Mouse (Mus musculus) intestine, embryonic 15.5 days (tissue): ENCODE data around the gene F2r. TPM values are rescaled to one million over a fixed set of nuclear protein-coding genes. Genes with fewer than 3 reads are reported as not detected.

Source experiments
- ATAC-seq: fragments of 200-750 bp; cut with Nextera tagmentation; 2 replicates; pipeline ENCODE4 v1.8.0; 2017; ENCODE audit warnings: moderate TSS enrichment, moderate library complexity
- H3K27ac ChIP-seq: fragments of 300-500 bp; sonication (generic); 2 replicates; pipeline ENCODE4 v1.5.1; 2015; ENCODE audit warnings: mild to moderate bottlenecking, inconsistent platforms
- H3K27me3 ChIP-seq: fragments of 300-500 bp; sonication (generic); replicated peaks from 2 replicates; pipeline ENCODE4 v1.6.1; 2015; ENCODE audit warnings: inconsistent platforms
- H3K36me3 ChIP-seq: fragments of 300-500 bp; sonication (generic); 2 replicates; pipeline ENCODE4 v1.6.1; 2015; ENCODE audit warnings: inconsistent platforms
- H3K4me1 ChIP-seq: fragments of 300-500 bp; sonication (generic); replicated peaks from 2 replicates; pipeline ENCODE4 v1.6.1; 2015; ENCODE audit warnings: inconsistent platforms
- H3K4me2 ChIP-seq: fragments of 300-500 bp; sonication (generic); replicated peaks from 2 replicates; pipeline ENCODE4 v1.6.1; 2015; ENCODE audit warnings: mild to moderate bottlenecking, inconsistent platforms
- H3K4me3 ChIP-seq: fragments of 300-500 bp; sonication (generic); replicated peaks from 2 replicates; pipeline ENCODE4 v1.5.1; 2015; ENCODE audit warnings: inconsistent platforms
- H3K9ac ChIP-seq: fragments of 300-500 bp; sonication (generic); 2 replicates; pipeline ENCODE4 v1.6.1; 2015; ENCODE audit warnings: inconsistent platforms
- H3K9me3 ChIP-seq: fragments of 300-500 bp; sonication (generic); 2 replicates; pipeline ENCODE4 v1.6.1; 2016; ENCODE audit warnings: inconsistent platforms
- WGBS: fragments of 180-500 bp; shearing (Covaris S2); methylation state at CpG from one replicate; pipeline ENCODE4 v1.1.7; 2015; 5-methylcytosine and 5-hydroxymethylcytosine counted together
- polyA plus RNA-seq: library from polyadenylated mRNA; unstranded; fragments of >200 nt; fragmentation: Nextera tagmentation; extraction: Ambion mirVana; gene quantifications from 2 replicates; pipeline ENCODE4 v1.2.1, GENCODE M21; 2015

Gene F2r
- polyA plus RNA-seq, 1 experiment from 2014 or later: 50.0 TPM

DNA sequence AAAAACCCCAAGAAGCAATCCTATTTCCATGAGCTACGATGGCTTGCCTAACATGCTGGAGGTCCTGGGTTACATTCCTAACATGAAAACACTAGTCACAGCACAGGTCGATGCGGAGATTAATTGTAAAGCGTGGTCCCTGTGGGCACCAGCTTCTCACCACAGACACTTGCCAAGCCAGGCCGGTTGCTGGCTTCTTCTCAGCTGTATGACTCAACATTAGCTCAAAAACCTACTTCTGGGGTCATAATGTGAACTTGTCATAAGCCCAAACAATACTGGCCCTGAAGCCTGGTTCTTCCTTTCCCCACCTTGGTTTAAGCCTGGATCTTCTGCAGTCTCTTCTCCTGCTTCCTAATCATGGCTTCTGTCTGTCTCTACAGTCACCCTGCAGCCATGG, 33.4 kb downstream of the F2r start:
- Histone ChIP-seq H3K27ac (no peak overlapping the region), H3K4me1 (no peaks in the 10 kb centered on the region), H3K9ac (no peak overlapping the region), H3K9me3 (no peaks in the 10 kb centered on the region), H3K36me3 (no peaks in the 10 kb centered on the region), H3K4me2 (no peak overlapping the region), H3K27me3 (no peaks in the 10 kb centered on the region), H3K4me3 (no peak overlapping the region)
- ATAC-seq: no peak
- 87% methylated on average over 5 of the region's 5 CpGs for WGBS

DNA sequence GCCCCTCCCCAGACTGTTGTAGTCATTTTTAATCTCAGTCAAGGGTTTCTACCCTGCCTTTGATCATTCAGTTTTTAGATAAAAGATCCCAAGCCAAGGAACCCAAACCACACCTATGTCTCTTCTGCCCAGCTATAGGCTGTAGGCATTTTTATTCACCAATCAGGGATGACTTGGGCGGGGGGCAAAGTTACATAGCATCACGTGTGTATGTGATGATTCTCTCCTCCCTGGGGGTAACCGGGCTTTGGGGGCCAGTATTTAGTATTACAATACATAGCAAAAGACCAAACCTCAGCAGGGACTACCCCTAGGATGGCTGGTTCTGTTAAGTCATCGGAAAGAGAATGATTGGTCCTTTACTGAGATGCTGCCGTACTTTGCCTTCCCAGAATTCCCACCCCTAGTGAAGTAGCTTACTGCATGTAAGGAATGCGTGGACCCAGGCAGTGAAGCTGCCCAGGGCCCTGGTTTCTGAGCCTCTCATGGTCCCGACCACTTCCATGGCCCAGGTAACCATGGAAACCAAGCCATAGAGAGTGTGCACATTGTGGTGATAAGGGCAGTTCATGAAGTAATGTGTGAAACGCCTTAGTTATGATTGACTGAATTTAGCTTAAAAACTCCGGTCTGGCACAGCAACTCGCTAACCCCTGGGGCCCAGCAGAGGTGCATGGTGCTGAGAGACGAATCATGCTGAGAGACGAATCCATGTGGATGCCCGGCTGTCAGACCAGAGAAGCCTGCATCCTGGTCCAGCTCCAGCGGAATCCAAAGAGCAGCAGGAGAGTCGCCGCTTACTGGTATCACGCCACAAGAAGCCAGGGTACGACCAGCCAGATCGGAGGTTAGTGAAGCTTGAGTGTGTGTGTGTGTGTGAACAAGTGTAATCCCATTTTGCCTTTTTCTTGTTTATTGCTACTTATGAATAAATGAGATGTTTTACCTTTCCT, 34.8 kb downstream of the F2r start:
- WGBS: 66% methylated on average over 19 of the region's 19 CpGs
- no peaks in the 10 kb centered on the region for H3K27me3 ChIP-seq
- H3K9ac ChIP-seq: no peak overlapping the region
- H3K4me1 ChIP-seq: no peaks in the 10 kb centered on the region
- H3K9me3 ChIP-seq: no peaks in the 10 kb centered on the region
- no peaks in the 10 kb centered on the region for H3K36me3 ChIP-seq
- no peak for ATAC-seq
- H3K4me2 ChIP-seq: no peak overlapping the region
- no peak overlapping the region for H3K4me3 ChIP-seq
- H3K27ac ChIP-seq: no peak overlapping the region

DNA sequence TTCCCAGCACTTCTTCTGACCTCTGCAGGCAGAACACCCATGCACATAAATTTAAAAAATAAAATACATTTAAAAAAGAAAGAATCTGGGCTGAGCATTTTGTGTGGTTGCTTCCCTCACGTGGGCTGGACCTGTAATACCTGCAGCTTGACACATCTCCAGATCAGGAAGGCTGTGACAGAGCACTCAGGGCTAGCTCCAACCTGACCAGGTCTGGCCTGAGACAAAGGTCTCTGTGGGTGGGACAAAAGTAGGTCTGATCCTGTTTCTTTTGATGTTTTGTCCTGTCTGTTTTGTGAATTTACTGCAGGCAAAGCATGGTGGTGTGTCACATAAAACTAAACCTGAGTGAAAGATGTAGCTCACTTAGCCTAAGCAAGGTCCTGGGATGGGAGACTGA, 36.4 kb downstream of the F2r start:
- 57% methylated on average over 1 of the region's 1 CpGs for WGBS

DNA sequence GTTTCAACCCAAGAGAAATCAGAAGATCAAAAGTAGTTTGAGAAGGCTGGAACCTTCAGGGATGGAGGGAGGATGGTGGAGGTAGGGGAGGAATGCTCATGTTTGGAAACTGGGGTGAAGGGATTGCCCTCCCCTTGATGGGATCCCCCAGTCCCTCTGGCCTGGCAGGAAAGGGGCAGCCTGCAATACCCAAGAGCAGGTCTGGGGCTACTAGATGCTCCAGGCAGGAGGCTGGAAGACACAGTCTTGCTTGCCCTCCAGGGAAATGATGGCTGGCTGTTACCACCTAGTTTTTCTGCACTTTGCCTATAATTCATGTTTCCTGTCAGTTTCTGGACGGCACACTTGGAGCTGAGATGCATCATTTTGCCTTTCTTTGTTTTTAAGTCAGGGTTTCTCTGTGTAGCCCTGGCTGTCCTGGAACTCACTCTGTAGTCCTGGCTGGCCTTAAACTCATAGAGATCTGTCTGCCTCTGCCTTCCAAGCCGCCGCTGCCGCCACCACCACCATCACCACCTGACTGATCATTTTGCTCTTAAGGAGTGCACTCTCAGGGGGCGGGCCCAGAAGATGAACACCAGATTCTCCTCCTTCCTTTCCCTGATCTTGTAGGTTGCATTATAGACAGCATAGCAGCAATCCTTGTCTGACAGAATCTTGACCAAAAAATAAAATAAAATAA, 40.1 kb downstream of the F2r start:
- no peaks in the 10 kb centered on the region for H3K27me3 ChIP-seq
- no peaks in the 10 kb centered on the region for H3K9me3 ChIP-seq
- no peak for ATAC-seq
- H3K4me1 ChIP-seq: no peaks in the 10 kb centered on the region
- no peak overlapping the region for H3K9ac ChIP-seq
- H3K4me3 ChIP-seq: no peak overlapping the region
- no peak overlapping the region for H3K27ac ChIP-seq
- H3K4me2 ChIP-seq: no peak overlapping the region
- no peaks in the 10 kb centered on the region for H3K36me3 ChIP-seq
- WGBS: 84% methylated on average over 5 of the region's 5 CpGs

More for the DNA sequence above, 36.4 kb downstream of the F2r start:
- Histone ChIP-seq H3K27ac (no peak overlapping the region), H3K4me1 (no peaks in the 10 kb centered on the region), H3K9ac (no peak overlapping the region), H3K4me3 (no peak overlapping the region), H3K9me3 (no peaks in the 10 kb centered on the region), H3K27me3 (no peaks in the 10 kb centered on the region), H3K4me2 (no peak overlapping the region), H3K36me3 (no peaks in the 10 kb centered on the region)
- ATAC-seq: no peak

DNA sequence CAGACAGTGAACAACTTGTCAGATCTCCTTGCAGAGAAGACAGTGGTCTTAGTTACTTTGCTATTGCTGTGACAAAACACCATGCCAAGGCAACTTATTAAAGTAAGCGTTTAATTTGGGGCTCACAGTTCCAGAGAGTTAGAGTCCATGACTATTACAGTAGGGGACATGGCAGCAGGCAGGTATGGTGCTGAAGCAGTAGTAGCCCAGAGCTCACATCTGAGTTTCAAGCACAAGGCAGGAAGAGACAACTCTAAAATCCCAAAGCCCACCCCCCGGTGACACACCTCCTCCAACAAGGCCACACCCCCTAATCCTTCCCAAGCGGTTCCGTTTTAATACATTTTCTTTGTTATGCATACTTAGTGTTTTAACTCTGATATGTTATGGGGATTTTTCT, 47.4 kb downstream of the F2r start:
- no peak overlapping the region for H3K27ac ChIP-seq
- no peak for ATAC-seq
- WGBS: 97% methylated on average over 4 of the region's 4 CpGs
- no peak overlapping the region for H3K4me2 ChIP-seq
- no peaks in the 10 kb centered on the region for H3K4me1 ChIP-seq
- no peak overlapping the region for H3K9ac ChIP-seq
- H3K27me3 ChIP-seq: no peaks in the 10 kb centered on the region
- no peaks in the 10 kb centered on the region for H3K36me3 ChIP-seq
- no peak overlapping the region for H3K4me3 ChIP-seq
- H3K9me3 ChIP-seq: no peaks in the 10 kb centered on the region

DNA sequence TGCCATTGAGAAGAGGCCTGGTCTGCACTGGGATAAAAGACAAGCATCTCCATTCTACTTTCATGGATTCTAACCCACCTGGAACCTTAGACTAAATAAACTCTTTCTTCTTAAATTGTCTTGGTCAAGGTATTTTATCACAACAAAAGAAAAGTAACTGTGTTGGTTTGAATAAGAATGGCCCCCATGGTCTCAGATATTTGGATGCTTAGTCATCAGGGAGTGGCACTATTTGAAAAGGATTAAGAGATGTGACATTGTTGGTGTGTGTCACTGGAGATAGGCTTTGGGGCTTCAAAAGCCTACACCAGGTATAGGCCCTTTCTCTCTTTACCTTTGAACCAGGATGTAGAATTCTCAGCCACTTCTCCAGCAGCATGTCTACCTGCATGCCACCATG, 49.0 kb downstream of the F2r start:
- no peak for ATAC-seq
- no peaks in the 10 kb centered on the region for H3K4me1 ChIP-seq
- H3K9me3 ChIP-seq: no peaks in the 10 kb centered on the region
- H3K27ac ChIP-seq: no peak overlapping the region
- H3K27me3 ChIP-seq: no peaks in the 10 kb centered on the region
- no peaks in the 10 kb centered on the region for H3K36me3 ChIP-seq
- H3K4me3 ChIP-seq: no peak overlapping the region
- H3K4me2 ChIP-seq: no peak overlapping the region
- H3K9ac ChIP-seq: no peak overlapping the region

DNA sequence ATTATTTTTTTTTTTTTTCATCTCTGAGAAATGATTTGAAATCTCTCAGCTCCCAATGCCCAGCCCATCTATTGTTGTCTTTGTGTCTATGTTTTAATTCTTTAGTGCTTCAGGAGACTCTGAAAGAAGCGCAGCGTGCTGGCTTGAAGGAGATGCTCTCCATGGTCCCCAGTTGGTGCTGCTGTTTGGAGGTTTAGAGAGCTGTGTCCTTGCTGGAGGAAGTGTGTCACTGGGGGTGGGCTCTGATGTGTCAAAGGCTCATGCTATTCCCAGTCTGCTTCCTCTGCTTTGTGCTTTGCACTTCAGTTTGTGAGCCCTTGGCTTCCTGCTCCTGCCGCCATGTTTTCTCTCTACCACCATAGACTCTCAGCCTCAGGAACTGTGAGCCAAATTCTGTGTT, 50.0 kb downstream of the F2r start:
- H3K4me2 ChIP-seq: no peak overlapping the region
- no peak overlapping the region for H3K4me3 ChIP-seq
- ATAC-seq: no peak
- no peaks in the 10 kb centered on the region for H3K36me3 ChIP-seq
- H3K27me3 ChIP-seq: no peaks in the 10 kb centered on the region
- H3K4me1 ChIP-seq: no peaks in the 10 kb centered on the region
- no peak overlapping the region for H3K9ac ChIP-seq
- no peaks in the 10 kb centered on the region for H3K9me3 ChIP-seq
- WGBS: 96% methylated on average over 3 of the region's 3 CpGs
- H3K27ac ChIP-seq: no peak overlapping the region

DNA sequence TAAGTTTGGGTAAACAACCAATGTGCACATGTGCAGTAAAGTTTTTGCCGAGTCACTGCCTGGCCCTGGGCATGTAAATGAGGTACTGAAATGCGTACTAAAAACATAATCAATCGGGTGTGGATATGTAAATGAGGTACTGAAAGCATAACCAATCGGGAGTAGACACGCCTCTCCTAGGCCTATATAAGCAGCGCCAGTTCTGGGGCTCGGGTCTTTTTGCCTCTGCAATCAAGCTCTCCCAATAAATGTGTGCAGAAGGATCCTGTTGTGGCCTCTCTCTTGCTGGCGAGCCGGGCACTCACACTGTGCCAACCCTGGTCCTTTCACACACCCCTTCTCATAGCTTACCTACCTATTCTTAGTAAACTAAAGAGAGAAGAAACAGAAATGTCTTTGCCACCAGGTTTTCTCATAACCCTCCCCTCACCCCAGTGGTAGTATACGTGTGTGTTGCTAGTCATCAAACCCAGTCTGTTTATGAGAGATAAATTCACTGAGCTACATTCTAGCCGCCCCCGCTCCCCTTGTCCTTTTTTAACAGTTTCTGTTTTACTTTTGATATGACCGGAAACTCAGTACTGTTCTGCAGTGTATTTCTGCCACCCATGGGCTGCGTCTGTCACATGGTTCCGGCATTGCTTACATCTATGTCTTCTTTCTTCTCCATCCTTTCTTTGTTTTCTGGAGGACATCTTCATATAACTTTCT, 51.3 kb downstream of the F2r start:
- no peaks in the 10 kb centered on the region for H3K9me3 ChIP-seq
- no peak overlapping the region for H3K4me3 ChIP-seq
- no peak overlapping the region for H3K9ac ChIP-seq
- 96% methylated on average over 15 of the region's 15 CpGs for WGBS
- no peak overlapping the region for H3K4me2 ChIP-seq
- H3K36me3 ChIP-seq: no peaks in the 10 kb centered on the region
- H3K27me3 ChIP-seq: no peaks in the 10 kb centered on the region
- H3K27ac ChIP-seq: no peak overlapping the region
- H3K4me1 ChIP-seq: no peaks in the 10 kb centered on the region
- ATAC-seq: no peak

DNA sequence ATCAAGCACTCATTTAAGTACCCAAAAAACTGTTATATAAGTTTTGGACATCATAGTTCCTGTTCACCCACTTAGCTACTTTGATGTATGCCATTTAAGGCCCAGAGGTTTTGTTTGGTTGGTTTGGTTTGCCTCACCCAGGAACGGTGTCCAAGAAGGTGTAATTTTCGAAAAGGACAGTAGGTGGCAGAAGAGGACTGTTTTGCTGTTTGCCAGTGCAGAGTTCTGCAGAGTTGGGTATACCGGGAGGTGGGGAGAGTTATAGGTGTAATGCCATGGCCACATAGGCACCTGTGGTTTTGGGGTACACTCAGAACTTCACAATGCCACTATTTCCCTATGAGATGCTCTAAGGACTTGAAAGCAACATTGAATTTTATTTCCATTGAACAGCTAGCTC, 54.6 kb downstream of the F2r start:
- 0% methylated on average over 3 of the region's 3 CpGs for WGBS
- H3K9me3 ChIP-seq: no peaks in the 10 kb centered on the region
- H3K9ac ChIP-seq: no peak overlapping the region
- no peak overlapping the region for H3K4me2 ChIP-seq
- H3K27me3 ChIP-seq: no peaks in the 10 kb centered on the region
- no peaks in the 10 kb centered on the region for H3K4me1 ChIP-seq
- ATAC-seq: peak; percentile 71
- H3K27ac ChIP-seq: no peak overlapping the region
- no peaks in the 10 kb centered on the region for H3K36me3 ChIP-seq
- no peak overlapping the region for H3K4me3 ChIP-seq

DNA sequence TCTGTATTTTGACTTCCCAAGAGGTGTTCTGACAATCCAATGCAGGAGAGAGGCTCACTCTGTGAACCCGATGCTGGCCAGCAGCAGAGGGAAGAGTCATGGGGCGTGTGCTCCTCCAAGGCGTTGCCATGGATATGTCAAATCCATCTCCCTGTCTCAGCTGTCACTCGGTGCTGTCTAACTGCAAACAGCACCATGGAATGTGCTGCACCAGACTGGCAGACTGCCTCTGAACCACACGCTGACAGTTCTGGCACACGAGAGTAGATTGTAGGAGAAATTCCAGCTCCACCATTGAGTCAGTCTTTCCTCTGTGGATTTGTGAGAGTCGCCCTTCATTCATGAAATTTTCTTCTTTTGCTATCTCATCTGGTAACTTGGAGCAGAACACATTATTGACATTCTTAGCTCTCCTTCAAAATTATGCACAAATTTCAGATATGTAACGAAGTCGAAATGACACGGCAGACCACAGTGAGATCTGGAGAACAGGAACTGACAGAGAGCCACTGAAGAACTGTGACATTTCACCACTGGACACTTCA, 55.1 kb downstream of the F2r start:
- H3K4me2 ChIP-seq: no peak overlapping the region
- no peaks in the 10 kb centered on the region for H3K27me3 ChIP-seq
- WGBS: 61% methylated on average over 10 of the region's 10 CpGs
- H3K27ac ChIP-seq: no peak overlapping the region
- no peaks in the 10 kb centered on the region for H3K36me3 ChIP-seq
- H3K9me3 ChIP-seq: no peaks in the 10 kb centered on the region
- H3K4me3 ChIP-seq: no peak overlapping the region
- H3K9ac ChIP-seq: no peak overlapping the region
- no peaks in the 10 kb centered on the region for H3K4me1 ChIP-seq
- no peak for ATAC-seq

DNA sequence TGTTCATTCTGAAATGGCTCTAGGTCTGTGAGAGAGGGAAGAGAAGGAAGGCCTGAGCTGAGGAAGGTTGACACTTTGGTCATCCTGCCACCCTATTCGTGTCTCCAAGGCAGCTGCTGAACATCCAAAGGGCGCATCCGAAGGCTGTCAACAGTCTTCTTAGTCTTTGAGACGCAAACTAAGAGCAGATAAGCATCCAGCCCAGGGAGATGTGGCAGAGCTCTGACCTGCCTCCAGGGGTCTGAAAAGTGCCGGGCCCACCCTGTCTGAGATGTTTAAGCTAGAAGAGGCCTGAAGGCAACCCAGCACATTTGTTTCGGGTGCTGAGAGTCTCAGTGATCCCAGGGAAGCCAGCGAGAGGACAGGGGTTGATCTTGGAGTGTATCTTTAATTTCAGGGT, 61.0 kb downstream of the F2r start:
- Histone ChIP-seq H3K9ac (no peak overlapping the region), H3K27me3 (no peaks in the 10 kb centered on the region), H3K27ac (no peak overlapping the region), H3K4me3 (no peak overlapping the region), H3K4me1 (no peaks in the 10 kb centered on the region), H3K9me3 (no peaks in the 10 kb centered on the region), H3K4me2 (no peak overlapping the region), H3K36me3 (no peaks in the 10 kb centered on the region)
- ATAC-seq: no peak
- 82% methylated on average over 7 of the region's 7 CpGs for WGBS

DNA sequence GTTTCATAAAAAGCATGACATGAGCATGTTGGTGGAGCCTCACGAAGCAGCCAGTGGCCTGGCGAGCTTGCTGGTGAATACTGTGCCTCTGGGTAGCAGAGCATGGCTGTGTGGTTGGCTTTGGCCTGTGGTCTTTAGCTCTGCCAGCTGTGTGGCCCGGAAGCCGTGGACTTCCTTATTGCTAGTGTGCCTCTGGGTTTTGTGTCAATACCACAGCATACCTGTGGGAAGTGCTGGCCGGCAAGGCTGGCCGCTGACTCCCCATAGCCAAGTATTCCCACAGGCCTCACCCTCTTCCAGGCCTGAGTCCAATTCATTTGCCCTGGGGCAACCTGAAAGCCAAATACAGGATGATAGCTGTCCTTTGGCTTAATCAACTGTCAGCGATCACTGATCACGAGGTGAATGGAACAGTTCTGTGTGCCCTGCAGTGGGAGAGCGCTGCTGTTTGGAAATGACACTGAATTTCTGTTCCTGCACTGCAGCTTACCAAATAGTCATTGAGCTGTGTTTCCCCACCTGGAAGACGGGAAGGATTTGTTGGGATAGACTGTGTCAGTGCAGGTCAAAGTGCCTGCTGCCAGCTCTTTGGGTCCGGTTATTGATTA, 64.3 kb downstream of the F2r start:
- no peak overlapping the region for H3K4me3 ChIP-seq
- H3K27me3 ChIP-seq: no peaks in the 10 kb centered on the region
- H3K4me1 ChIP-seq: 0 out of 2 replicates have a peak, but pooled peaks cover 3% of the 10 kb centered on the region
- ATAC-seq: no peak
- no peak overlapping the region for H3K27ac ChIP-seq
- no peak overlapping the region for H3K9ac ChIP-seq
- no peaks in the 10 kb centered on the region for H3K9me3 ChIP-seq
- WGBS: 74% methylated on average over 11 of the region's 11 CpGs
- no peak overlapping the region for H3K4me2 ChIP-seq
- no peaks in the 10 kb centered on the region for H3K36me3 ChIP-seq
